Mouse (Mus musculus): Measurements from ENCODE around the gene Tmem51.

DNA sequence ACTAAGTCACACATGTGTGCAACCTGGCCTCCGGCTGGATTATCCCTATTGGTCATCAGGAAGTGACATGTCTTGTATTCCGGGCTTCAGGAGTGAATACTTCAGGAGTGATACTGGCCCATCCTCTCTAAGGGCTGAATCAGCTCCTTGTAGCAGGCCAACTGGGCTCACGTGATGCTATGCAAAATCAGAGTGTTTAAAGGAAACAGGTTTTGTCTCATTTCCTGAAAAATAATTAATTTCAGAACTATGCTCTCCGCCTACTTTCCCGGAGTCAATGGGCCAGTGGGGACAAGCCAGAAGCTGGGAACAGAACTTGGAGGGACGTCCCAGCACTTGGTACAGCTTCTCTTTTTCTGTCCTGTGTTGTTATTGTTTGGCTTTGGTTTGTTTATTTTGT, 4.7 kb upstream of the Tmem51 start:
- TF ChIP-seq CTCF (IDR thresholded peaks at IDR 0.05; ENCODE audit: low read depth, low read length): no peak
- no peak for TF ChIP-seq GATA1 (IDR thresholded peaks at IDR 0.05; ENCODE audit: borderline replicate concordance, low read length)

Data from G1E (cell line).